Comparison of ENCODE assay signal across 18 mouse cellular contexts in the genomic region with DNA sequence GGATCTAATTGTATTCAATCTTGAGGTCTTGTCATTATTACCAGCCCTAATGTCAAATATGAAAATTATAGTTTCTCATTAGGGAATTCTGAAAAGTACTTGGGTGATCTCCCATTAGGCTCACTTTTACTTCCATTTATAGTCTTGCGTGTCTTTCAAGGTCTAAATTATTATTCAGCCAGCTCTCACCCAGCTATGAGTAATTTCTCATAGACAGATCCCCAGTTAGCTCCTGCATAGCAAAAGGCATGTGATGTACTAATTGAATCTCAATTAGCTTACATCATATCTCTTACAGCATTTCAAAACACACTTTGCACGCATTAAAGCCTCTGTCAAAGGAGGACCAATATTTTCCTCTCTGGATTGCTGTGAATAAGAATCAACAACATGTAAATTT.
"Had no signal": no experiment of that assay in that cellular context is flagged by ENCODE, and none has a peak within 500 bp of the region (broad histone marks: within the 10 kb centered on the region; RNA-seq: fewer than 3 reads in every experiment).

No protein-coding gene starts in this region.

- H3K4me1 ChIP-seq: liver, embryonic 13.5 days; liver, embryonic 15.5 days; lung, embryonic 15.5 days; midbrain, embryonic 10.5 days; midbrain, embryonic 12.5 days; midbrain, embryonic 15.5 days; stomach, embryonic 15.5 days had no signal

- DNase-seq: liver, embryonic 13.5 days; liver, postnatal 0 days; lung, adult 2 months; lung, postnatal 14 days; lung, postnatal 36 days; right cerebral cortex, postnatal 14 days; thymus, adult 2 months; thymus, postnatal 25 days; thymus, postnatal 4 days had no signal

- H3K27me3 ChIP-seq: liver, embryonic 13.5 days; liver, embryonic 15.5 days; lung, embryonic 15.5 days; midbrain, embryonic 12.5 days; midbrain, embryonic 15.5 days; stomach, embryonic 15.5 days had no signal

- H3K27ac ChIP-seq: liver, embryonic 13.5 days; liver, embryonic 15.5 days; lung, embryonic 15.5 days; macrophage; midbrain, embryonic 10.5 days; midbrain, embryonic 12.5 days; midbrain, embryonic 15.5 days; stomach, embryonic 15.5 days; stomach, postnatal 0 days had no signal

- H3K4me3 ChIP-seq: liver, embryonic 13.5 days; liver, embryonic 15.5 days; lung, embryonic 15.5 days; midbrain, embryonic 10.5 days; midbrain, embryonic 12.5 days; midbrain, embryonic 15.5 days; stomach, embryonic 15.5 days had no signal

- H3K4me2 ChIP-seq: liver, embryonic 13.5 days; liver, embryonic 15.5 days; lung, embryonic 15.5 days; midbrain, embryonic 12.5 days; midbrain, embryonic 15.5 days; stomach, embryonic 15.5 days had no signal

- ATAC-seq: liver, postnatal 0 days; lung, postnatal 0 days; midbrain, embryonic 15.5 days had no signal

- H3K9me3 ChIP-seq: liver, embryonic 13.5 days; liver, embryonic 15.5 days; lung, embryonic 15.5 days; midbrain, embryonic 10.5 days; midbrain, embryonic 12.5 days; midbrain, embryonic 15.5 days; stomach, embryonic 15.5 days had no signal

- H3K36me3 ChIP-seq: liver, embryonic 13.5 days; liver, embryonic 15.5 days; lung, embryonic 15.5 days; midbrain, embryonic 10.5 days; midbrain, embryonic 12.5 days; midbrain, embryonic 15.5 days; stomach, embryonic 15.5 days had no signal

- H3K9ac ChIP-seq: liver, embryonic 13.5 days; liver, embryonic 15.5 days; liver, postnatal 0 days; lung, embryonic 15.5 days; midbrain, embryonic 12.5 days; midbrain, embryonic 15.5 days; stomach, embryonic 15.5 days had no signal
